Mouse (Mus musculus) macrophage (primary cell): ENCODE data around the gene Azi2. TPM values are rescaled to one million over a fixed set of nuclear protein-coding genes. Genes with fewer than 3 reads are reported as not detected.

Experiments
- polyA plus RNA-seq: library from polyadenylated mRNA; stranded (reverse); fragments of 250-400 nt; gene quantifications from 3 replicates; pipeline ENCODE4 v1.2.4, GENCODE M21; 2018; ENCODE audit warnings: inconsistent platforms

Azi2 gene
- polyA plus RNA-seq, 1 experiment from 2014 or later: 42.4 TPM

Other genes starting within 250 kb of the Azi2 start
- 38.9 to 46.0 TPM (median 42.7 TPM) in 3 replicates for gene Cmc1, start 109.7 kb downstream of the Azi2 start, polyA plus RNA-seq